Mouse (Mus musculus): ENCODE results near the gene Hoxa4. TPM values are rescaled to one million over a fixed set of nuclear protein-coding genes. Genes with fewer than 3 reads are reported as not detected.
A peak's percentile ranks its signal among the peaks of the same experiment; 100 is the strongest.

Gene Hoxa4
- polyA plus RNA-seq, 1 experiment from 2014 or later = 0.92 TPM

DNA sequence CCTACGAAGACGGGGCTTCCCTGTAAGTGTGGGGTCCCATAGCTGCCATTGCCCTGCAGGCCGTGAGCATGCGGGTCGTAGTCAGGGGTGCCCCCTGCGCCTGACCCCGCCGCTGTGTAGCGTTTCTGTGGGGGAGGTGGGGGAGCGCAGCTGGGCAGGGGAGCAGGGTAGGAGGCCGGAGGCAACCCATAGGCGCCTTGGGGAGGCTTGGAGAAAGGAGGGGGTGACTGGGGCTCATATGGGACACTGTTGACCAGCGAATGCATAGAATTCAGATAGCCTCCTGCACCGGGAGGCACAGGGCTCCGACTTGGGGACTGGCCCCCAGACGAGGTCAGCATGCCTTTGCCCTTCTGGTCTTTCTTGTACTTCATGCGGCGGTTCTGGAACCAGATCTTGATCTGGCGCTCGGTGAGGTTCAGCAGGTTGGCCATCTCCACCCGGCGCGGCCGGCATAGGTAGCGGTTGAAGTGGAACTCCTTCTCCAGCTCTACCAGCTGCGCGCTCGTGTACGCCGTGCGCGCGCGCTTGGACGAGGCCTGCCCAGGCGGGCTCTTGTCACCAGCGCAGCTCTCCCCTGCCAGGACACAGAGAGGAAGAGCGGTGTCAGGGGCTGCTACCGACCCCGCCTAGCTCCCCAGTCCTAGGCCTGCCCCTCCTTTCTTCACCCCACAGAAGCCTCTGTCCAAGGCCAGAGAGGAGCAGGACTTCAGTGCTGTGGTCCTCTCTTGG lies 21.2 kb downstream of the Hoxa4 start:
- peaks cover 12% of the 10 kb centered on the region; the same call in 1 of the 2 replicates for H3K4me1 ChIP-seq
- H3K4me2 ChIP-seq = peak overlapping the region; percentile 15; the same call in 1 of the 2 replicates
- no peaks in the 10 kb centered on the region for H3K36me3 ChIP-seq
- H3K27ac ChIP-seq = peak overlapping the region; percentile 51
- no peaks in the 10 kb centered on the region for H3K9me3 ChIP-seq (replicated peaks)
- H3K9ac ChIP-seq = no peak overlapping the region
- ATAC-seq = peak; percentile 60
- WGBS (ENCODE audit: insufficient replicate concordance) = 4% methylated on average over 40 of the region's 40 CpGs
- peaks cover 98% of the 10 kb centered on the region for H3K27me3 ChIP-seq (replicated peaks)
- no peak overlapping the region; the same call in 1 of the 2 replicates for H3K4me3 ChIP-seq

- H3K9me3 ChIP-seq (replicated peaks) = no peaks in the 10 kb centered on the region
- H3K4me2 ChIP-seq = peak overlapping the region; percentile 15; the same call in 1 of the 2 replicates
- peaks cover 12% of the 10 kb centered on the region; the same call in 1 of the 2 replicates for H3K4me1 ChIP-seq
- no peak for ATAC-seq
- H3K27me3 ChIP-seq (replicated peaks) = peaks cover 98% of the 10 kb centered on the region
- H3K27ac ChIP-seq = peak overlapping the region; percentile 23; the same call in 1 of the 2 replicates
- 20% methylated on average over 16 of the region's 16 CpGs for WGBS (ENCODE audit: insufficient replicate concordance)
- no peak overlapping the region for H3K9ac ChIP-seq
- H3K36me3 ChIP-seq = no peaks in the 10 kb centered on the region
- H3K4me3 ChIP-seq = no peak overlapping the region
These were observed 21.9 kb downstream of the Hoxa4 start for GRCm38 (mm10) chr6:52169499-52170165.

- no peak overlapping the region for H3K4me3 ChIP-seq
- H3K4me2 ChIP-seq = peak overlapping the region; percentile 27
- no peaks in the 10 kb centered on the region for H3K36me3 ChIP-seq
- 5% methylated on average over 42 of the region's 42 CpGs for WGBS (ENCODE audit: insufficient replicate concordance)
- H3K27me3 ChIP-seq (replicated peaks) = peaks cover 100% of the 10 kb centered on the region
- H3K9ac ChIP-seq = peak overlapping the region; percentile 40; the same call in 1 of the 2 replicates
- H3K9me3 ChIP-seq (replicated peaks) = no peaks in the 10 kb centered on the region
- H3K27ac ChIP-seq = peak overlapping the region; percentile 41; the same call in 1 of the 2 replicates
- peaks cover 12% of the 10 kb centered on the region; the same call in 1 of the 2 replicates for H3K4me1 ChIP-seq
- ATAC-seq = no peak
These were observed 23.1 kb downstream of the Hoxa4 start for GRCm38 (mm10) chr6:52168191-52169055.

DNA sequence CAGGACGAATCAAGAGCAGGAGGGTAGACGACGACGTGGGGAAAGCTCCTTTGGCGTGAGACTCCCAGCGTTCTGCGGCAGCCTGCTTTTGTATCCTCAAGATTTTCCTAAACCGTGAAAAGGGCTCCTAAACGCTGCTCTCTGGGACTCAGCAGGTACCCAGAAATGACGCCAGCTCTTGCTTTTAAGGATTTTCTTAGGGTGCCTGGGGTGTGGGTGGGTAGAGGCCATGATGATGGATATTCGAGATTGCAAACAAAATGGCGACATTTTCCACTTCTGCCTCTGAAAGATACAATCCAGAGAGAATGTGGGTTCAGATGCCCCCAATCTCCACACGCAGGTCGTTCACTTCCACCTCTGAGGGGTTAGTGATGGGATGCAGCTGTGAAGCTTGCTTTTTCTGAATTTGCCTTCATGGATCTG lies 23.8 kb downstream of the Hoxa4 start:
- no peak overlapping the region for H3K4me2 ChIP-seq
- H3K27ac ChIP-seq = no peak overlapping the region
- H3K4me1 ChIP-seq = peaks cover 10% of the 10 kb centered on the region; the same call in 1 of the 2 replicates
- peaks cover 100% of the 10 kb centered on the region for H3K27me3 ChIP-seq (replicated peaks)
- H3K9me3 ChIP-seq (replicated peaks) = no peaks in the 10 kb centered on the region
- no peak overlapping the region for H3K9ac ChIP-seq
- H3K4me3 ChIP-seq = no peak overlapping the region
- ATAC-seq = no peak
- no peaks in the 10 kb centered on the region for H3K36me3 ChIP-seq
- WGBS (ENCODE audit: insufficient replicate concordance) = 10% methylated on average over 14 of the region's 14 CpGs

DNA sequence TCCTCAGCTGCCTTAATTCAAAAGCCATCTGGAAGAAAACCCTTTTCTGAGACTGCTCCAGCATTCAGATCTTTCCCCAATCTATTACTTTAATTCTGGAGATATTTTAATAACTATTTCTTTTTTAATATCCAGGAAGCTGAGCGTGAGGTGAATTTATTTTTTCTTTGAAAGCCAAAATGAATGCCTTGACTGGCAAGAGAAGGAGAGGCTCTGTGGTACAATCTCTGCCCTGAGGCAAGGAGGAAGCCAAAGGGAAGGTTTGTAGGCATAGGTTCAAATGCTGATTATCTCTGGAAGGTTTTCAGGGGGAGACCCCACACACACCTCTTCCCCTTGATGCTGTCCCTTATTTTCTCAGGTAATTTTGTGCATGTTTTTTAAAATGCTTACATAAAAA lies 24.4 kb downstream of the Hoxa4 start:
- peaks cover 4% of the 10 kb centered on the region; the same call in 1 of the 2 replicates for H3K4me1 ChIP-seq
- H3K4me2 ChIP-seq = no peak overlapping the region
- WGBS (ENCODE audit: insufficient replicate concordance) = 23% methylated on average over 1 of the region's 1 CpGs
- peaks cover 98% of the 10 kb centered on the region for H3K27me3 ChIP-seq (replicated peaks)
- no peaks in the 10 kb centered on the region for H3K9me3 ChIP-seq (replicated peaks)
- H3K4me3 ChIP-seq = no peak overlapping the region
- no peak overlapping the region for H3K9ac ChIP-seq
- no peak for ATAC-seq
- H3K36me3 ChIP-seq = no peaks in the 10 kb centered on the region
- no peak overlapping the region for H3K27ac ChIP-seq

- Histone ChIP-seq H3K9ac (no peak overlapping the region), H3K4me2 (no peak overlapping the region), H3K4me3 (no peak overlapping the region), H3K36me3 (no peaks in the 10 kb centered on the region), H3K9me3 (replicated peaks) (no peaks in the 10 kb centered on the region), H3K27ac (no peak overlapping the region), H3K4me1 (no peaks in the 10 kb centered on the region; the same call in 1 of the 2 replicates), H3K27me3 (replicated peaks) (peaks cover 98% of the 10 kb centered on the region)
- ATAC-seq = no peak
- 8% methylated on average over 4 of the region's 4 CpGs for WGBS (ENCODE audit: insufficient replicate concordance)
These were observed 25.0 kb downstream of the Hoxa4 start for GRCm38 (mm10) chr6:52166431-52167077.

DNA sequence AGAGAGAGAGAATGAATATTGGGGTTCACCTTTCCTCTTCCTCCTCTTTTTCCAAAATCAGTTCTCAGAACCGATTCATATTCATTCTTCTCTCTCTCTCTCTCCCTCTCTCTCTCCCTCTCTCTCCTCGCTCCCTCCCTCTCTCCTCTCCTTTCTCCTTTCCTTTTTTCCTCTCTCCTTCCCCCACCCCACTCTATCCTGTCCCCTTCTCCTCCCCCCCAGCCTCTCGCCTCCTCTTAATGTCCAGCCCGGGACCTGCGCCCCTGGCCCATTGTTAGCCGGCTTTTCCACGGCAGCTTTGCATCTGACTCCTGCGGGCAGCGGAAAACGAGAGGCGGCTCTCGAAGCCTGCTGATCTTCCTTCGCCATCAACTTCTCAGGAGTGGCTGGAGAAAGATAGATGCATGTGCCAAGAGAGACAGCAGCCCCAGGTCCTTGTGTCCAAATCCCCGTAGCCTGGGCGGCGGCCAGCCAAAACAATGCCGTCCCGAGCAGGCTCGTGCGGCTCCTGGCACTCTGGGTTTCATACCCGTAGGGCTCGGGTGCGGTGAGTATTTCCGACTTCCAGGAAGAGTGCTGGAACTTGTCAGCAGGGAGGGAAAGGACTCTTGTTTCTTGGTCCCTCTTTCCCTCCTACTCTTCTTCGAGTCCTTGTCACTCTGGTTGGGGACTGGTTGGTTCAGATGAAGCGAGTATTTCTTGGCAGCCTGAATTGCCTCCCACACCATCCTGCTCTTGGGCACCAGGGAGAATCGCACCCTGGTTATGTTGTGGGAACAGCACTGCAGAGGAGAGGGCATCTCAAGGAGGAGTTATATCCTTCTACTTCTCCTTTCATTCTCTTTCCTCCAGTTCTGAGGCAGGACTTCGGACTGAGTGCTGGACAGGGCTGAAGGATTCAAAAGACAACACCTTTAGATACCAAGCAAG lies 25.8 kb downstream of the Hoxa4 start:
- Histone ChIP-seq H3K27me3 (replicated peaks) (peaks cover 98% of the 10 kb centered on the region), H3K9ac (peak overlapping the region; percentile 31; the same call in 1 of the 2 replicates), H3K36me3 (no peaks in the 10 kb centered on the region), H3K4me2 (peak overlapping the region; percentile 39), H3K9me3 (replicated peaks) (no peaks in the 10 kb centered on the region), H3K4me3 (peak overlapping the region; percentile 9; the same call in 1 of the 2 replicates), H3K4me1 (no peaks in the 10 kb centered on the region; the same call in 1 of the 2 replicates), H3K27ac (0 out of 2 replicates have a peak overlapping the region, but pooled peaks have one; percentile 36)
- WGBS (ENCODE audit: insufficient replicate concordance) = 3% methylated on average over 27 of the region's 28 CpGs
- no peak for ATAC-seq

DNA sequence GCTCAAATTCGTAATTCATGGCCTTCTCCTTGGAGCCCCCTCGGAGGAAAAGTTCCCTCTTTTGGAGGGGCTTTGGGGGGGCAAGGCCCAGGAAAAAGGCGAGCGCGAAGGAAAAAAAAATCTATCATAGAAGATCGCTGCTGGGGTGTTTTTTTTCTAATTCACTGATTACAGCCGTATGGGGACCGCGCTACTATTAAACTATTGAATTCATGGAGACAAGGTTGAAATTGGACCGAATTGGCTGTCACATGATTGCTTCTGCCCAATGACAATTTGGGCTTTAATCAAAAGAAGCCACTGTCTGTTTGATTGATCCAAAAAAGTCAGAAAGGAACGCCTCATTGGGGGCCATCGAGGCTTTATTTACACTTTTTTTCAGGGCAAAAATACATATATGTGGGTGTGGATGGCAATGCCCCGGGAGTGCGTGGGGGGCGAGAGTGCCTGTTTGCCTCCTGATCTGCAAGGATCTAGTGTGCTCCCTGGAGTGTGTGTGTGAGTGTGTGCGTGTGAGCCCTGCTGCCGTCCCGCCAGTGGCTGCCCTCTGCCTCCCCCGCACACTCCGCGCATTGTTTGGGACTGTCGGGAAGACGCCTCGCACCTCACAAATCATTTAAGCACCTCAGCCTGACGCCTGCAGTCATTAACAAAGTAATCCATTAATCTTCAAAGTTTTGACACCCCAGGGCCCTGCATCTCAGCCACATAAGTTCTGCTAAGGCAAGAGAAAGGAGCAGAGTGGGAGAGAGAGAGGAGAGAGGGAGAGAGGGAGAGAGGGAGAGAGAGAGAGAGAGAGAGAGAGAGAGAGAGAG lies 26.7 kb downstream of the Hoxa4 start, which contains the start of gene Hoxa2:
TSS of gene Hoxa2 (minus strand) at position 206 of the 815 bp plus-strand sequence.
- H3K4me3 ChIP-seq = peak within 1 kb of the TSS; percentile 37
- H3K36me3 ChIP-seq = no peaks in the 10 kb centered on the region
- 0 out of 2 replicates have a peak, but pooled peaks cover 2% of the 10 kb centered on the region for H3K4me1 ChIP-seq
- no peaks in the 10 kb centered on the region for H3K9me3 ChIP-seq (replicated peaks)
- peaks cover 98% of the 10 kb centered on the region for H3K27me3 ChIP-seq (replicated peaks)
- H3K9ac ChIP-seq = peak within 1 kb of the TSS; percentile 52
- ATAC-seq = no peak
- 4% methylated on average over 25 of the region's 25 CpGs for WGBS (ENCODE audit: insufficient replicate concordance)
- peak within 1 kb of the TSS; percentile 39 for H3K4me2 ChIP-seq
- peak within 1 kb of the TSS; percentile 49 for H3K27ac ChIP-seq

DNA sequence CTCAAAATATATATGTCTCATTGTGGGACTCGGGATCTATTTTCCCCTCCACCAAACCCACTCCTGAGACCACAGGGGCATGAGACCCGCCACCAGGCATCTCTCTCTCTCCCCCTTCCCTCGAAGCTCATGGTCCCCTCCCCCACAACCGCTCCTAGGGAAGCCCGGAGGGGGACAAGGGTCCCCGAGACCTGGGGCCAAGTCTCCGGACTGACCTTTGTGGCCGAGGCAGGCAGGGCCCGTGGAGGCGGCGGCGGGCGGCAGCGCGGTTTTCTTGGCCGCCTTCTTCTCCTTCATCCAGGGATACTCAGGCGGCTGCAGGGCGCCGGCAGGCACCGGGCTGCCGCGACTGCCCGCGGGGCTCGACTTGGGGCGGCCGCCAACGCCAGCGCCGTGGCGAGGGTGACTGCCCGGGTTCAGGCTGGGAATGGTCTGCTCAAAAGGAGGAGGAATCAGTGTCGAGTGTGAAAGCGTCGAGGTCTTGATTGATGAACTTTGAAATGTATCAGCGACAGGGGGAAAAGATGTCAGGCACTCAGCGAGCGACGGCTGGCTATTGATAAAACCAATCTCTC lies 27.4 kb downstream of the Hoxa4 start:
- ATAC-seq = no peak
- 0 out of 2 replicates have a peak, but pooled peaks cover 3% of the 10 kb centered on the region for H3K4me1 ChIP-seq
- peak overlapping the region; percentile 49 for H3K27ac ChIP-seq
- H3K27me3 ChIP-seq (replicated peaks) = peaks cover 98% of the 10 kb centered on the region
- peak overlapping the region; percentile 39 for H3K4me2 ChIP-seq
- H3K36me3 ChIP-seq = no peaks in the 10 kb centered on the region
- no peaks in the 10 kb centered on the region for H3K9me3 ChIP-seq (replicated peaks)
- peak overlapping the region; percentile 52 for H3K9ac ChIP-seq
- H3K4me3 ChIP-seq = peak overlapping the region; percentile 37
- under 1% methylated on average over 39 of the region's 39 CpGs for WGBS (ENCODE audit: insufficient replicate concordance)

All from liver, embryonic 12.5 days (tissue).